Mouse (Mus musculus) spleen, adult 12 weeks (tissue): ENCODE data around the gene Gm28269.

Experiments used
- DNase-seq: peaks from one replicate; pipeline ENCODE4 v3.0.0; 2022; ENCODE audit warnings: low spot score

Gene Gm28269

DNA sequence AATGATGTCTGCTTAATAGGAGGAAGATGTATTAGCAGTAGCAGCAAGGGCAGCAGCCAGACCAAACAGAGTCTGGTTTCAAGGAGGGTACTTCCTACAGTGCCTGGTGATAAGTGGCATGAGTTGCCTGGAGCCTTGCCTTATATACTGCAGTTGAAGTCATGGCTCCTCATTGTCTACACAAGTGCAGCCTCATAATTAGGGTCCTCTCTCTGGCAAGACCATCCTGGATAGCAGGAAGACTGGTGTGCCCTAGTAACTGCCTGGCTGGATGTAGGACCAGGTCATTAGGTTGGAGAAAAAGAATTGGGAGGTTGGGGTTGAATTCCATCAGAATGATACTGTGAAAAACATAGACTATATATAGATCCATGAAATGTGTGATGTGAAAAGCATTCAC lies at the start of gene Gm28269:
Gene Gm28269, minus strand, starts transcription at position 101 of the 400 bp plus-strand sequence.
- DNase-seq, result no peak

DNA sequence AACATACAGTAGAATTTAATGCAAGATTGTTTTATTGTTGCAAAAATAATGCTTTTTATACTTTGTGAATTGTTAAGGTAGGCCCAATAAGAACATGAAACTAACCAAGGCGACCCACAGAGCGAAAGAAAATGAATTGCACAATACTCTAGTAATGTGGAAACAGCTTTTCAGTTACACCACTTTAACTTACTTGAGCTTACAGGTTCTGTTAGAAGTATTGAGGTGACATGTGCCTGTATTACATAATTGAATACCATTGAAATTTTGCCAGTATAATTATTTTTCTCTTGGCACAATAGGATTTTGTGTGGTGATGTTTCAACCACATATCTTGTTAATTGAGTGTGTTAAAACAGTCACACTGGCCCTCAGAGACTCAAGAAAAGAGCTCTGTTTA lies 28.0 kb downstream of the Gm28269 start:
- no peak for DNase-seq

DNA sequence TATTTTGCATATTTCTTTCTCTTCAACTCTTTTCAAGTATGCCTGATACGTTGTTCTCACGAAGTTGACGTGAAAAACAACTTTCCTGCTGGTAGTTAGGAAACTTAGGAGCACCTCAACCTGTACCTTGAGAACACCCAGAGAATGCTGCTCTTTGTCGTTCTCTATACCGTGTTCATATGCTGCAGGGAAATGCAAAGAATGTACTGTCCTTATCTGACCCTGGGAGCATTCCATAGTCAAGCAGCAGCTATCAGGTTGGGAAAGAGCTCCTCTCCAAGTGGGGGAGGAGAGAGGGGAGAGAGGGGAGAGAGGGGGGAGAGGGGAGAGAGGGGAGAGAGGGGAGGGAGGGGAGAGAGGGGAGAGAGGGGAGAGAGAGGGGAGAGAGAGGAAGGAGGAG lies 29.6 kb downstream of the Gm28269 start:
- DNase-seq, result no peak

DNA sequence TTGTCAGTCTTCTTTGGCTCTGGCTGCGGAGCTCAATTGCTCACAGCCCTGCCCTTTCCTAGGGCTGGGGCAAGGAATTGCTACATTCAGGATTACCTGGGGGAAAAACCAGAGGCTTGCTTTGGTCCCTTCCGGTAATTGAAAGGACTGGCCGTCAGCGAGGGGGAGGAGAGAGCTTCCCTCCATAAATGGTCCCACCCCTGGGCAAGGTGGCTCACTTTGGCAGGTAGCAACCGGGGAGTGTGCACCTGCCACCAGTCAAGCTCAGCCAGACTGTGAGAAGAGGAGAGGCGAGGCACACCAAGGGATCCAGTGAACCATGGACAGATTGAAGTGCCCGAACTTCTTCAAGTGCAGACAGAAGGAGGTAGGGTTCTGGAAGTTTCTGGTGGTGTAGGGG lies 30.1 kb downstream of the Gm28269 start, which contains the start of gene Slc6a14:
Gene Slc6a14, plus strand, starts transcription at position 68 of the 400 bp plus-strand sequence.
- no peak for DNase-seq

DNA sequence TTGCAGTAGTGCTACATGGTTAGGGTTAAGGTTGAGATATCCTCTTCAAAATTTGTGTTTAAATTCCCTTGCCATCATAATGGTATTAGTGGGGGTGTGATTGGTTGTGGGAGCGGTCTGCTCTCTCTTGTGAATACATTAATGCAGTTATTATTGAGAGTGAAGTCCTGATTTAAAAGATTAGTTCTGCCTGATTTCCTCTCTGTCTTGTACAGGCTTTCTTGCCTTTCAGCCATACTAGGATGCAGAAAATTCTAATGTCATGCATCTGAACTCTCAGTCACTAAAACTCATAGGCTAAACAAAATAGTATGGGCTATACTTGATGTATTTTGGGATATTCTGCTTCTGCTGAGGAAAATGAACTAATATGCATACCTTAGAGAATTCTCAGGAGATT lies 40.4 kb downstream of the Gm28269 start:
- no peak for DNase-seq

- DNase-seq, result no peak
These were observed 43.3 kb downstream of the Gm28269 start for GRCm38 (mm10) chrX:21701646-21702045.

DNA sequence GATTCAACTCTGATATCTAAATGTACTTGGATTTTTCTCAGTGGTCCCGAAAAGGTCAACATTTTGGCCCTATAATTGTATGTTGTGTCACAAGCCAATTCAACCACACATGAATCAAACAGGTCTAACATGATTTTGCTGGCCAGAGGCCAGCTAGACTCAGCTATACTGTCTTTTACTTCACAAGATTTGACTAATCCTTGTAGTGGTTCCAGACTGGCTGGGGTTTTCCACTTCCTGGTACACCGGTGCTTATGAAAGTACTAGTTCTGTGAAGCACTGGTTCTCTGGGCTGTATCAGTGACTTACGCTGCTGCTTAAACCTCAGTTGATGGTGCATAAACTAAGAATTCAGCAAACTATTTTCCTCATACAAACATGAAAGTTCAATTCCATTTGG lies 49.2 kb downstream of the Gm28269 start:
- no peak for DNase-seq

GRCm38 (mm10) chrX:21695220-21695619 lies 49.7 kb downstream of the Gm28269 start:
- no peak for DNase-seq
